Mouse (Mus musculus) limb, embryonic 10.5 days (tissue): ENCODE measurements at regions not wholly inside any gene's neighbourhood (a gene's known extent, or its start where the extent isn't known, plus 50 kb on each side); places are given as distances from the start of the nearest gene placed in this dataset.

Source experiments
- DNase-seq: peaks from one replicate; pipeline ENCODE4 v3.0.0-alpha.2; 2017; ENCODE audit warnings: low spot score
- H3K27ac ChIP-seq: fragments of 300-500 bp; sonication (generic); 2 replicates; pipeline ENCODE4 v1.5.1; 2016; ENCODE audit warnings: mild to moderate bottlenecking
- H3K27me3 ChIP-seq: fragments of 300-500 bp; sonication (generic); 2 replicates; pipeline ENCODE4 v1.6.1; 2016; ENCODE audit warnings: low read depth, mild to moderate bottlenecking; ENCODE audit not compliant: poor library complexity, severe bottlenecking
- H3K36me3 ChIP-seq: fragments of 300-500 bp; sonication (generic); 2 replicates; pipeline ENCODE4 v1.6.1; 2016; ENCODE audit warnings: mild to moderate bottlenecking, moderate library complexity
- H3K4me1 ChIP-seq: fragments of 300-500 bp; sonication (generic); 2 replicates; pipeline ENCODE4 v1.6.1; 2016
- H3K4me3 ChIP-seq: fragments of 300-500 bp; sonication (generic); 2 replicates; pipeline ENCODE4 v1.5.1; 2016; ENCODE audit warnings: mild to moderate bottlenecking, moderate library complexity
- H3K9me3 ChIP-seq: fragments of 300-500 bp; sonication (generic); replicated peaks from 2 replicates; pipeline ENCODE4 v1.6.1; 2016; ENCODE audit warnings: mild to moderate bottlenecking
- WGBS: fragments of 180-500 bp; shearing (Covaris S2); methylation state at CpG from one replicate; pipeline ENCODE4 v1.1.7; 2016; 5-methylcytosine and 5-hydroxymethylcytosine counted together

GRCm38 (mm10) chr2:124718985-124719384, 348.9 kb upstream of the Slc24a5 start:
- WGBS, result 84% methylated on average over 9 of the region's 9 CpGs
- H3K36me3 ChIP-seq, result no peaks in the 10 kb centered on the region
- H3K4me1 ChIP-seq, result peaks cover 16% of the 10 kb centered on the region
- H3K9me3 ChIP-seq, result no peaks in the 10 kb centered on the region
- no peak overlapping the region for H3K4me3 ChIP-seq
- DNase-seq, result no peak
- H3K27ac ChIP-seq, result peak overlapping the region; percentile 48; the same call in 1 of the 2 replicates
- no peaks in the 10 kb centered on the region for H3K27me3 ChIP-seq

- H3K9me3 ChIP-seq, result no peaks in the 10 kb centered on the region
- no peaks in the 10 kb centered on the region for H3K27me3 ChIP-seq
- peaks cover 18% of the 10 kb centered on the region for H3K4me1 ChIP-seq
- H3K4me3 ChIP-seq, result no peak overlapping the region
- peak; percentile 53 for DNase-seq
- no peaks in the 10 kb centered on the region for H3K36me3 ChIP-seq
- WGBS, result 57% methylated on average over 14 of the region's 14 CpGs
- peak overlapping the region; percentile 48; the same call in 1 of the 2 replicates for H3K27ac ChIP-seq
Measured at GRCm38 (mm10) chr2:124719820-124720478, 348.0 kb upstream of the Slc24a5 start.

- no peak overlapping the region for H3K4me3 ChIP-seq
- no peak for DNase-seq
- WGBS, result 87% methylated on average over 14 of the region's 14 CpGs
- H3K27me3 ChIP-seq, result no peaks in the 10 kb centered on the region
- peak overlapping the region; percentile 48; the same call in 1 of the 2 replicates for H3K27ac ChIP-seq
- no peaks in the 10 kb centered on the region for H3K36me3 ChIP-seq
- peaks cover 22% of the 10 kb centered on the region for H3K4me1 ChIP-seq
- H3K9me3 ChIP-seq, result no peaks in the 10 kb centered on the region
Measured at GRCm38 (mm10) chr2:124720593-124721445, 347.1 kb upstream of the Slc24a5 start.

GRCm38 (mm10) chr2:124724171-124724570, 343.8 kb upstream of the Slc24a5 start:
- 64% methylated on average over 4 of the region's 4 CpGs for WGBS
- H3K36me3 ChIP-seq, result no peaks in the 10 kb centered on the region
- no peaks in the 10 kb centered on the region for H3K9me3 ChIP-seq
- no peak overlapping the region for H3K4me3 ChIP-seq
- no peak for DNase-seq
- H3K4me1 ChIP-seq, result peaks cover 20% of the 10 kb centered on the region
- H3K27me3 ChIP-seq, result no peaks in the 10 kb centered on the region
- H3K27ac ChIP-seq, result no peak overlapping the region

GRCm38 (mm10) chr2:124724827-124725480, 343.0 kb upstream of the Slc24a5 start:
- Histone ChIP-seq H3K9me3 (no peaks in the 10 kb centered on the region), H3K27me3 (no peaks in the 10 kb centered on the region), H3K36me3 (no peaks in the 10 kb centered on the region), H3K27ac (no peak overlapping the region), H3K4me1 (peaks cover 14% of the 10 kb centered on the region), H3K4me3 (no peak overlapping the region)
- 49% methylated on average over 5 of the region's 5 CpGs for WGBS
- DNase-seq, result no peak

- Histone ChIP-seq H3K4me1 (0 out of 2 replicates have a peak, but pooled peaks cover 7% of the 10 kb centered on the region), H3K27ac (no peak overlapping the region), H3K36me3 (no peaks in the 10 kb centered on the region), H3K4me3 (no peak overlapping the region), H3K9me3 (no peaks in the 10 kb centered on the region), H3K27me3 (no peaks in the 10 kb centered on the region)
- DNase-seq, result no peak
- 94% methylated on average over 5 of the region's 5 CpGs for WGBS
Measured at GRCm38 (mm10) chr2:124727979-124728378, 339.9 kb upstream of the Slc24a5 start.

GRCm38 (mm10) chr2:124732593-124732992, 335.3 kb upstream of the Slc24a5 start:
- Histone ChIP-seq H3K27me3 (no peaks in the 10 kb centered on the region), H3K4me3 (no peak overlapping the region), H3K36me3 (no peaks in the 10 kb centered on the region), H3K27ac (no peak overlapping the region), H3K4me1 (no peaks in the 10 kb centered on the region), H3K9me3 (no peaks in the 10 kb centered on the region)
- no peak for DNase-seq
- 83% methylated on average over 2 of the region's 2 CpGs for WGBS

GRCm38 (mm10) chr2:124740848-124741247, 327.1 kb upstream of the Slc24a5 start:
- H3K36me3 ChIP-seq, result no peaks in the 10 kb centered on the region
- no peak for DNase-seq
- 83% methylated on average over 13 of the region's 13 CpGs for WGBS
- no peaks in the 10 kb centered on the region for H3K27me3 ChIP-seq
- no peak overlapping the region for H3K27ac ChIP-seq
- no peaks in the 10 kb centered on the region for H3K9me3 ChIP-seq
- H3K4me1 ChIP-seq, result no peaks in the 10 kb centered on the region
- H3K4me3 ChIP-seq, result no peak overlapping the region

- Histone ChIP-seq H3K27me3 (no peaks in the 10 kb centered on the region), H3K27ac (no peak overlapping the region), H3K36me3 (no peaks in the 10 kb centered on the region), H3K9me3 (no peaks in the 10 kb centered on the region), H3K4me1 (no peaks in the 10 kb centered on the region), H3K4me3 (no peak overlapping the region)
- no peak for DNase-seq
- 85% methylated on average over 2 of the region's 2 CpGs for WGBS
Measured at GRCm38 (mm10) chr2:124742964-124743363, 325.0 kb upstream of the Slc24a5 start.

- no peaks in the 10 kb centered on the region for H3K36me3 ChIP-seq
- no peaks in the 10 kb centered on the region for H3K9me3 ChIP-seq
- WGBS, result 81% methylated on average over 2 of the region's 2 CpGs
- H3K27ac ChIP-seq, result no peak overlapping the region
- no peak overlapping the region for H3K4me3 ChIP-seq
- H3K27me3 ChIP-seq, result no peaks in the 10 kb centered on the region
- DNase-seq, result no peak
- H3K4me1 ChIP-seq, result no peaks in the 10 kb centered on the region
Measured at GRCm38 (mm10) chr2:124745045-124745444, 322.9 kb upstream of the Slc24a5 start.

GRCm38 (mm10) chr2:124747119-124747518, 320.8 kb upstream of the Slc24a5 start:
- H3K36me3 ChIP-seq, result no peaks in the 10 kb centered on the region
- no peaks in the 10 kb centered on the region for H3K9me3 ChIP-seq
- DNase-seq, result no peak
- no peaks in the 10 kb centered on the region for H3K4me1 ChIP-seq
- H3K27me3 ChIP-seq, result no peaks in the 10 kb centered on the region
- no peak overlapping the region for H3K27ac ChIP-seq
- H3K4me3 ChIP-seq, result no peak overlapping the region
- 94% methylated on average over 1 of the region's 1 CpGs for WGBS

GRCm38 (mm10) chr2:124747627-124748026, 320.3 kb upstream of the Slc24a5 start:
- Histone ChIP-seq H3K4me3 (no peak overlapping the region), H3K4me1 (no peaks in the 10 kb centered on the region), H3K9me3 (no peaks in the 10 kb centered on the region), H3K27ac (no peak overlapping the region), H3K27me3 (no peaks in the 10 kb centered on the region), H3K36me3 (no peaks in the 10 kb centered on the region)
- 86% methylated on average over 4 of the region's 4 CpGs for WGBS
- no peak for DNase-seq

- Histone ChIP-seq H3K9me3 (no peaks in the 10 kb centered on the region), H3K4me3 (no peak overlapping the region), H3K27me3 (no peaks in the 10 kb centered on the region), H3K27ac (no peak overlapping the region), H3K36me3 (no peaks in the 10 kb centered on the region), H3K4me1 (no peaks in the 10 kb centered on the region)
- 84% methylated on average over 4 of the region's 4 CpGs for WGBS
- DNase-seq, result no peak
Measured at GRCm38 (mm10) chr2:124751832-124752231, 316.1 kb upstream of the Slc24a5 start.
